Mouse (Mus musculus): ENCODE measurements at regions not wholly inside any gene's neighbourhood (a gene's known extent, or its start where the extent isn't known, plus 50 kb on each side); places are given as distances from the start of the nearest gene placed in this dataset.
"Not testable (repeated sequence)": the region's sequence is repeated elsewhere in the genome, so short reads cannot be mapped to it uniquely, and the experiment has no call there.

- DNase-seq, result no peak
These were observed 288.6 kb upstream of the Arglu1 start for GRCm38 (mm10) chr8:8978969-8979368.

- DNase-seq, result no peak
These were observed 283.4 kb upstream of the Arglu1 start for GRCm38 (mm10) chr8:8973769-8974168.

- no peak for DNase-seq
These were observed 283.0 kb upstream of the Arglu1 start for GRCm38 (mm10) chr8:8973334-8973733.

DNA sequence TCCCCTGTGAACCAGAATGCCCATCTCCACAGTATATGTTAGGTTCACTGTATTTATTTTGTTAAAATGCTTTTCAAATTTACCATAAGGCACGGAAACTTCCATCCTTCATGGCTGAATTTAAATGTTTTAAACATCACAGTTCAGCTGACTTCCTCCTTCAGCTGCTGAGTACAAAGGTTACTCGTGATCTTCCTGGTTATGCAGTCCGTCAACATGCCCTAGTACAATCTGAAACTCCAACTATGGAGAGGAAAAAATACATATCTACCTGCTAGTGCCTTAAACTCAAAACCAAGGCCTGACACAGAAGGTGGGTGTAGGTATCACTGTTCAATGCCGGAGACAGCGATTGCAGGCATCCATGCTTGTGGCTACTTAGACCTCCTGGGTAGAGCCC, 280.5 kb upstream of the Arglu1 start:
- no peak for DNase-seq

GRCm38 (mm10) chr8:8970346-8970745, 280.0 kb upstream of the Arglu1 start:
- DNase-seq, result no peak

DNA sequence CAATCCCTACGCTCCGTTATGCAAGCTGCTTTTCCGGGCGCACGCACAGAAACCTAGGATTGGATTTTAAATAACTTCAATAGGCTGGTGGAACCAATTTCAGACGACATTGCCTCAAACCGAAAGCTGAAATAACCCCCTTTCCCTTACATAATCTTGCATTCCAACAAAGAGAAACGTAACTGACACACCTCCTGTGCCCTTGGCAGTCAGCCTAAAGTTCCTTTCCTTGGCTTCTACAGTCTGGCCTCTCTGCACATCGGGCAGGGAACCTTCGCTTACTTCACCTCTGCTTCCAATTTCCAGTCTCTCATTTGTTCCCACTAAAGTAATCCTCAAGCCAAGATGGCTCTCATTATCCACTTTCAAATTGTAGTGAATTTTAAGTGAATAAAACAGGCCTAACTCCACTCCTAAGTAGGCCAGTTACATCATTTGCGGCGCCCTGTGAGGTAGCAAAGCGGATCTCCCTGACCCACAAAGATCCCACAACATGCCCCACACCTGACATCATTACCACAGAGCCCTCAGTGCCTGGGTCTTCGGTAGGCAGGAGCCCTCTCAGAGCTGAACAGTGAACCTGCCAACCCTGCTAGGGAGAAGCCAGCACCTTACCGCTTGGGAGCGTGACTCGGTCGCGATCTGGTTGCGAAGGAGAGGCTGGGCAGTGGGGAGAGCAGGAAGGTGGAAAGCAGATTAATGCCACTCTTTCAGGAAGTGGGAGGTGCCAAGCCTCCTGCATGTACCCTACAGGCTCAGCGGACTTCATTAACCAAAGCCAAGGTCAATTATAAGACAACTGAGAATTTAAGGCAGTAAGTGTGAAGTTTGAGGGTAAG, 279.0 kb upstream of the Arglu1 start:
- DNase-seq, result peak in 1 of 2 experiments; percentile 32

DNA sequence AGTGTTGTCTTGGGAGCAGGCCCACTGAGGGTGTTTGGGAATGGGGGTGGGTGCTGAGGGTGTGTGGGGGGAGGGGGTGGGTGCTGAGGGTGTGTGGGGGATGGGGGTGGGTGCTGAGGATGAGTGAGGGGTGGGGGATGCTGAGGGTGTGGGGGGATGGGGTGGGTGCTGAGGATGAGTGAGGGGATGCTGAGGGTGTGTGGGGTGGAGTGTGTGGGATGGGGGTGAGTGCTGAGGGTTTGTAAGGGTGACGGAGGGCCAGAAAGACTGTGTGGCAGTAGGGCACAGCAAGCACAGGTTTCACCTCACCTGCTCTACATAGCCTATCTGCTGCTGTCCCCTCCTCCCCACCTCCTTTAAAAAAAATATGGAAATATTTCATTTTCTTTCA, 276.3 kb upstream of the Arglu1 start:
- no peak for DNase-seq

GRCm38 (mm10) chr8:8965983-8966657, 275.8 kb upstream of the Arglu1 start:
- no peak for DNase-seq

DNA sequence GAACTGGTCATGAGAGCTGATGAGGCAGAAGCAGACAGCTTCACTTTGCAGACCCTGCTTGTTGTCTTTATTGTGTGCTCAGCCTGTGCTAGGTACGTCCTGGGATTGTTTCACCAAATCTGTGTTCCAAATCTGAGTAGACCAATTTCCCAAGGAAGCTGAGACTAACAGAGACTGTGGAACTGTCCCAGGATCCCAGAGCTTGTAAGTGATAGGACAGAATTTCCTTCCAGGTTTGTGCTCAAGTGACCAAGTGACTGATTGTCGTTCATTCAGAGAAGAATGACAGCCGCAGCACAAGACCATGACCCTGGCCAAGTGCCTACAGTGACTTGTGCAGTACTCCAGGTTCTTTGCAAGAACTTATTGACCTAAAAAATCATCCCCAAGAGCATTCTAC, 269.9 kb upstream of the Arglu1 start:
- DNase-seq, result no peak

GRCm38 (mm10) chr8:8959787-8960093, 269.4 kb upstream of the Arglu1 start:
- no peak for DNase-seq

- DNase-seq, result no peak
These were observed 268.9 kb upstream of the Arglu1 start for GRCm38 (mm10) chr8:8959021-8959786.

DNA sequence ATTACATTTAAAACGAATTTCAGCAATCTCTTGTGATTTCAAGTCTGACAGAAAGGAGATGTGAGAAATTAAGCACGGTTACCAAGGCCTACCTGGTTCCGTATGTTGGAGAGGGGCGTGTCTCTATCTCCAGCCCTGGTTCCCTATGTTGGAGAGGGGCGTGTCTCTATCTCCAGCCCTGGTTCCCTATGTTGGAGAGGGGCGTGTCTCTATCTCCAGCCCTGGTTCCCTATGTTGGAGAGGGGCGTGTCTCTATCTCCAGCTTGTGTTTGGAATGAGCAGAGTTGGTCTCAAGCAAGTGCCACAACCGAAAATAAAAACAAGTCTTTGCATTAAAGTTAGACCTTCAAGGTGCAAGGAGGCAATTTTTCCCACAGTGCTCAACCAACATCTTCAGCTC, 267.8 kb upstream of the Arglu1 start:
- not testable (repeated sequence) for DNase-seq

DNA sequence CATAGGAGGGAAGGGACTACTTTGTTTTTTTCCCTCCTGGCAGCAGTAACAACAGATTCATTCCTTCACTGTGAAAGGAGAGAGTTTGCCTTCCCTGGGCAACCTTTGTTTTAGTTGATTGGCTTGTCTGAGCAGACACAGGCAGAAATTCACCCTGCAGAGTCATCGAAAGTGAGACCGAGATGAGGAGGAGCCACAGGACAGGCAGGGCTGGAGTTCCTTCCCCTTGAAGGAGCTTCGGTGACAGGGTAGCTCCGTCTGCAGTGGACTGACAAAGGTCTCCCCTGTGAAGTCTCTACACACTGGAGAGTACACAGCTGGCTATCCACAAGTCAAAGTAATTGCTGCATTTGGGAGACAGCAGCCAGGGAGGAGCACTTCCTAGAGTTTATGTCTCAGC, 261.9 kb upstream of the Arglu1 start:
- no peak for DNase-seq

DNA sequence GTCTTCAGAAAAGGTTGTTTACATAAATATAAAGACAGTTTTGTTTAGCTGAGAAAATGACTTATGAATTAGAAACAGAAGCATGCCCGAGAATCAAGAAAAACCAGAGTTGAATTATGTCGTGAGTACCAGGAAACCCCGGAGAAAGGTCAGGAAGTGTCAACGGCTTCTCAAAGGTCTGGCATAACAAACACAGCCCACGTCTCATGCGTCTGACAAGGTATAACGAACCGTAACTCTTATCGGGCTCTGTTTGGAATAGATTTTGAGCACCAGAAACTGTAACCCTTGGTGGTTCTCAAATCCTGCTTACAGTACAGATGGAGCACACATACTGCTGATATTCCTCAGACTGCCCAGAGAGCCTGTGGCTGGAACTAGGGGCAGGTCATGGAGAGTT, 260.9 kb upstream of the Arglu1 start:
- no peak for DNase-seq

- no peak for DNase-seq
These were observed 257.3 kb upstream of the Arglu1 start for GRCm38 (mm10) chr8:8947516-8948161.

GRCm38 (mm10) chr8:8942991-8943390, 252.7 kb upstream of the Arglu1 start:
- no peak for DNase-seq

- no peak for DNase-seq
These were observed 250.6 kb upstream of the Arglu1 start for GRCm38 (mm10) chr8:8940899-8941298.

GRCm38 (mm10) chr8:8938536-8938935, 248.2 kb upstream of the Arglu1 start:
- DNase-seq, result no peak

- no peak for DNase-seq
These were observed 242.1 kb upstream of the Arglu1 start for GRCm38 (mm10) chr8:8932466-8932865.

GRCm38 (mm10) chr8:8931746-8932145, 241.4 kb upstream of the Arglu1 start:
- no peak for DNase-seq

DNA sequence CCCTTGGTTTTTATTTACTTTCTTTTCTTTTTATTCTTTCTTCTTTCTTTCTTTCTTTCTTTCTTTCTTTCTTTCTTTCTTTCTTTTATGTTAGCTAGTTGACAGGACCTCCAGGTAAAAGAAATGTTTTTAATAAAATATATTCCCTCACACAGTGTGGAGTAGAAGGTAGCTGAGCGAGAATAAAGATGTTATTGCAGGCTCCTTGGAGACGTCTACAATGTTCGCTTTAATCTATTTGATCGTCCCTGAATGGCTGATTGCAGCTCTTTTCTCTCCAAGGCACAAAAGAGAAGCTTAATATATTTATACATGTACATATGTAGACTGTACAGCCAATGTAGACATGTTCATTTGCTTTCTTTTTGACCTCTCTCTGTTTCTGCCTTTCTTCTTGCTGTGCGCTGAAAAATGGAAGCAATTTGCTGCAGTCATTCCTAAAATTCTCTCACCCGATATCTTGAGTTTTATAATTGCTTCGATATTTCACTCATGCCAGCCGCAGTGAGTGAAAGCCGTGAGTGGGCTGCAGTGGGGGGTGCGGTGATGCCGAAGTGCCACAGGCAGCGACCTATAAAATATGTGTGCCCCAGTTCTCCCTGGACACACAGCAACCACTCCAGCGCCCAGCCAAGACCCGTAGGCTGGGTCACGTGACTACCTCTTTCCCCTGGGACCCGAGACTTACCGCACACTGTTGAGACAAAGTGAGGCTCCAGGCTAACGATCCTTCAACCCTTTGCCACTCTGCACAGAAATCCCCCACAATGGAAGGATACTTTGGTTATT, 237.9 kb upstream of the Arglu1 start:
- DNase-seq, result no peak

GRCm38 (mm10) chr8:8921446-8921845, 231.1 kb upstream of the Arglu1 start:
- no peak for DNase-seq

Measured in adrenal gland, postnatal 36 days (tissue).